Mouse (Mus musculus) splenic B cell, adult 2 months (primary cell): ENCODE data around the gene Kmt2e.

Source experiments
- DNase-seq: peaks from one replicate; pipeline ENCODE4 v3.0.0-alpha.2; 2011; ENCODE audit warnings: low read depth, low spot score
- H3K27me3 ChIP-seq: 2 replicates; pipeline ENCODE4 v1.6.1; 2012; ENCODE audit warnings: mild to moderate bottlenecking, low read length, moderate library complexity, mixed read lengths; ENCODE audit not compliant: control insufficient read depth, poor library complexity, insufficient read depth, severe bottlenecking
- H3K36me3 ChIP-seq: 2 replicates; pipeline ENCODE4 v1.6.1; 2012; ENCODE audit warnings: mild to moderate bottlenecking, low read length, moderate library complexity, mixed read lengths; ENCODE audit not compliant: control insufficient read depth, poor library complexity, insufficient read depth, severe bottlenecking

The Kmt2e gene

DNA sequence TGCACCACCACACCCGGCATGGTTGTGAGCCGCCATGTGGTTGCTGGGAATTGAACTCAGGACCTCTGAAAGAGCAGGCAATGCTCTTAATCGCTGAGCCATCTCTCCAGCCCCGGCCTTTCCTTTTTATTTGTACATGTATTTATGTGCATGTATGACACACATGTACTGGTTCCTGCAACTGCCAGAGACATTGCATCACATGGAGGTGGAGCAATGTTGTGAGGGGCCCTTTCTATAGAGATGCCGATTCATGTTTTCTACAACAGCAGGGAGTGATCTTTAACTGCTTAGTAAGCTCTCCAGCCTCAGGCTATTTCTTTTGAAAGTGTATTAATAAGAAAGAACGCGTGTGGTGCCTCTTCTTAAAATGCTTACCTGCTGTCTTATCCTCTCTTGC lies 49.6 kb downstream of the Kmt2e start:
- no peaks in the 10 kb centered on the region for H3K27me3 ChIP-seq
- no peak for DNase-seq
- peaks cover 31% of the 10 kb centered on the region for H3K36me3 ChIP-seq

- no peak for DNase-seq
- Histone ChIP-seq H3K36me3 (peaks cover 33% of the 10 kb centered on the region), H3K27me3 (no peaks in the 10 kb centered on the region)
These were observed 55.0 kb downstream of the Kmt2e start for GRCm38 (mm10) chr5:23489231-23489630.

- peak; percentile 71 for DNase-seq
- H3K27me3 ChIP-seq, result no peaks in the 10 kb centered on the region
- peaks cover 29% of the 10 kb centered on the region for H3K36me3 ChIP-seq
These were observed 56.6 kb downstream of the Kmt2e start for GRCm38 (mm10) chr5:23490797-23491196.

- Histone ChIP-seq H3K36me3 (peaks cover 38% of the 10 kb centered on the region), H3K27me3 (no peaks in the 10 kb centered on the region)
- no peak for DNase-seq
These were observed 62.2 kb downstream of the Kmt2e start for GRCm38 (mm10) chr5:23496396-23496795.

DNA sequence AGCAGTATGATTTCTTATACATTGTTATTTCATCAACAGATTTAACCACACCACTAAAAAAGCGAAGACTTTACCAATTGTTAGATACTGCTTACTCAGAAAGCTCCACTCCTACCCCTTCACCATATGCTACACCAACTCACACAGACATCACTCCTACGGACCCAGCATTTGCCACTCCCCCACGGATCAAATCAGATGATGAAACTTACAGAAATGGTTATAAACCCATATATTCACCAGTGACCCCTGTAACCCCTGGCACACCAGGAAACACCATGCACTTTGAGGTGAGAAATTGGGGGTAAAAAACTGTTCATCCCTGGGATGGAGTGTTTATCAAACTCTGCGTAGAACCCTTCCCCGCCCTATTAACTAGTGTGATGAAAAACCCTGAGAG lies 62.7 kb downstream of the Kmt2e start:
- no peaks in the 10 kb centered on the region for H3K27me3 ChIP-seq
- H3K36me3 ChIP-seq, result peaks cover 39% of the 10 kb centered on the region
- DNase-seq, result no peak

- Histone ChIP-seq H3K27me3 (no peaks in the 10 kb centered on the region), H3K36me3 (peaks cover 42% of the 10 kb centered on the region)
- DNase-seq, result no peak
These were observed 63.7 kb downstream of the Kmt2e start for GRCm38 (mm10) chr5:23497920-23498319.

DNA sequence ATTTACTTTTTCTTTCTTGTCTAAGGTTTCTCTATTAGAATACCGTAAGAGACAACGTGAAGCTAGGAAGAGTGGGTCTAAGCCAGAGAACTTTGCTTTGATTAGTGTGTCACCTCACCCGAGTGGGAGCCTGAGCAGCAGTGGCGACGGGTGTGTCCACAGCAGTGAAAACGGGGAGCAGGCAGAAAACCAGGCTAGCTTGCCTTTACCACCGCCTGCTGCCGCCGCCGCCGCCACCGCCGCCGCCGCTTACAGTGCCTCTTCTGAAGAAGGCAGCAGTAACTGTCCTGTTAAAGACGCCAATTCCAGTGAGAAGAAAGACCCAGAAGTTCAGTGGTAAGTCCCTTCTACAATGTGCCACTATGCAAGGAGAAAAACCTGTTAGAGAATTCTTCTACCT lies 65.0 kb downstream of the Kmt2e start:
- Histone ChIP-seq H3K36me3 (peaks cover 33% of the 10 kb centered on the region), H3K27me3 (no peaks in the 10 kb centered on the region)
- no peak for DNase-seq

- peaks cover 32% of the 10 kb centered on the region for H3K36me3 ChIP-seq
- H3K27me3 ChIP-seq, result no peaks in the 10 kb centered on the region
- DNase-seq, result no peak
These were observed 66.5 kb downstream of the Kmt2e start for GRCm38 (mm10) chr5:23500715-23501114.

- H3K27me3 ChIP-seq, result no peaks in the 10 kb centered on the region
- peaks cover 28% of the 10 kb centered on the region for H3K36me3 ChIP-seq
- DNase-seq, result no peak
These were observed 67.5 kb downstream of the Kmt2e start for GRCm38 (mm10) chr5:23501582-23502316.

GRCm38 (mm10) chr5:23502317-23502937 lies 68.2 kb downstream of the Kmt2e start:
- H3K27me3 ChIP-seq, result no peaks in the 10 kb centered on the region
- peaks cover 24% of the 10 kb centered on the region for H3K36me3 ChIP-seq
- no peak for DNase-seq

- H3K27me3 ChIP-seq, result no peaks in the 10 kb centered on the region
- peaks cover 11% of the 10 kb centered on the region for H3K36me3 ChIP-seq
- DNase-seq, result no peak
These were observed 71.3 kb downstream of the Kmt2e start for GRCm38 (mm10) chr5:23505578-23505977.

DNA sequence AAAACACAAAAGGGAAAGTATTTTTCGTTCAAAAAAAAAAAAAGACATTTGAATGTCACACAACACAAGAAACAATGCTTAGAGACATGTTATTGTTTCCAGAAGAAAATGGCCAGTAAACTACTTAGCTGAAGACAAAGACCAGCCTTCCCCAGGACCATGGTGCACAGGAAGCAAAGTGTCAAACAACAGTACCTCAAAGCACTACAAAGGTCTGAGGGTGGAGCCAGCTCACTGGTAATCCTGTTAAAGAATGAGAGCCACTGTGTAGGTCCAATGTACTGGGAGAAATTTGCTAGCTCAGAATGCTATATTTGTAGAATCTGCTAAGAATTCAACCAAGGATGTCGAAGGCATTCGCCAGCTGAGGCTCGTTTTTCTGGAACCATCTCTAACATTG lies 73.0 kb downstream of the Kmt2e start:
- Histone ChIP-seq H3K27me3 (no peaks in the 10 kb centered on the region), H3K36me3 (peaks cover 5% of the 10 kb centered on the region)
- DNase-seq, result no peak

DNA sequence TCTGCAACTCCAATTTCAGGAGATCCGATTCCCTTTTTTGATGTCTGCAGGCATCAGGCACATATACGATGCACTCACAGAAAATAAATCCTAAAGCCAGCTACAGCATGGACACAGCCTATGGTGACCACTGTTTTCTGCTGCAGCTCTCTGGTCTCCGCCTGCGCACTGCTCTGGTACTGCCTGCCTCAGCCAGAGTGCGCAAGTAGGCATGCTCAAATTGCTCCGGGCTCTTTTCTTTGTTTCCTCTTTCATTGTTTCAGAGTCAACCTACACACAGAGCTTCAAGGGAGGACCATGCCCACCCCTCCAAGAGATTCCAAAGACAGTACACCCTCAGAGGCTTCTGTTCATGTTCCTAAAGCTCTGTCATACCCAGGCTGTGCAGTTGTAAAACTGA lies 74.4 kb downstream of the Kmt2e start:
- peaks cover 3% of the 10 kb centered on the region for H3K36me3 ChIP-seq
- DNase-seq, result no peak

GRCm38 (mm10) chr5:23511456-23511855 lies 77.2 kb downstream of the Kmt2e start:
- Histone ChIP-seq H3K36me3 (peaks cover 2% of the 10 kb centered on the region; the same call in 1 of the 2 replicates), H3K27me3 (no peaks in the 10 kb centered on the region)
- DNase-seq, result no peak

More for the DNA sequence above, 74.4 kb downstream of the Kmt2e start:
- H3K27me3 ChIP-seq, result no peaks in the 10 kb centered on the region

GRCm38 (mm10) chr5:23512556-23512955 lies 78.3 kb downstream of the Kmt2e start:
- no peak for DNase-seq
- H3K36me3 ChIP-seq, result peaks cover 2% of the 10 kb centered on the region; the same call in 1 of the 2 replicates
- H3K27me3 ChIP-seq, result no peaks in the 10 kb centered on the region
